35 mouse cellular contexts compared by ENCODE assay signal in genomic region chr4:63548491-63548890, GRCm38 (mm10). TPM values are rescaled to one million over a fixed set of nuclear protein-coding genes. Genes with fewer than 3 reads are reported as not detected.
DNase-seq lines count a peak whose midpoint lies in the region; ATAC-seq and TF ChIP-seq lines count a peak whose summit lies in the region.
"Had no signal": no experiment of that assay in that cellular context is flagged by ENCODE, and none has a peak within 500 bp of the region (broad histone marks: within the 10 kb centered on the region; RNA-seq: fewer than 3 reads in every experiment).

No protein-coding gene starts in this region.

- TF ChIP-seq POLR2A in myocyte (IDR thresholded peaks at IDR 0.05; ENCODE audit: insufficient read length, low read depth): no peak

- H3K9me3 ChIP-seq in midbrain, postnatal 0 days (ENCODE audit: low read length): no peaks in the 10 kb centered on the region
- no peaks in the 10 kb centered on the region for H3K9me3 ChIP-seq in midbrain, embryonic 11.5 days (ENCODE audit: control insufficient read depth, low read length)
- H3K9me3 ChIP-seq: hindbrain, embryonic 10.5 days; kidney, embryonic 15.5 days; liver, embryonic 13.5 days; megakaryocyte, embryonic 14.5 days; stomach, embryonic 15.5 days had no signal

- no peak overlapping the region for H3K4me2 ChIP-seq in midbrain, postnatal 0 days (ENCODE audit: low read depth, low read length, poor library complexity, severe bottlenecking)
- no peak overlapping the region for H3K4me2 ChIP-seq in midbrain, embryonic 11.5 days
- peak overlapping the region; percentile 96 for H3K4me2 ChIP-seq in myocyte (ENCODE audit: low read depth)
- H3K4me2 ChIP-seq: heart, embryonic 11.5 days; kidney, embryonic 15.5 days; liver, embryonic 13.5 days; stomach, embryonic 15.5 days had no signal

- peaks cover 59% of the 10 kb centered on the region for H3K79me2 ChIP-seq in myocyte (ENCODE audit: control insufficient read depth, insufficient read depth)

- no peak overlapping the region for H3K4me3 ChIP-seq in midbrain, postnatal 0 days (ENCODE audit: low read depth, low read length)
- no peak overlapping the region for H3K4me3 ChIP-seq in midbrain, embryonic 11.5 days (ENCODE audit: low read depth, low read length)
- H3K4me3 ChIP-seq in myocyte: no peak overlapping the region
- H3K4me3 ChIP-seq: hindbrain, embryonic 10.5 days; kidney, embryonic 15.5 days; liver, embryonic 13.5 days; megakaryocyte, embryonic 14.5 days; stomach, embryonic 15.5 days had no signal

- H3K4me1 ChIP-seq in midbrain, postnatal 0 days (ENCODE audit: insufficient read depth, low read length): peaks cover 10% of the 10 kb centered on the region
- H3K4me1 ChIP-seq in midbrain, embryonic 11.5 days (ENCODE audit: control insufficient read depth, insufficient read depth, low read length): peaks cover 19% of the 10 kb centered on the region

- TF ChIP-seq CTCF in midbrain, postnatal 0 days (IDR thresholded peaks at IDR 0.05): peak; percentile 45

- no peak overlapping the region for H3K27ac ChIP-seq in midbrain, postnatal 0 days (ENCODE audit: low read depth, low read length)
- no peak overlapping the region for H3K27ac ChIP-seq in midbrain, embryonic 11.5 days (ENCODE audit: low read depth, low read length)
- H3K27ac ChIP-seq: hindbrain, embryonic 10.5 days; kidney, embryonic 15.5 days; liver, embryonic 13.5 days; stomach, embryonic 15.5 days had no signal

- WGBS in midbrain, postnatal 0 days: 64% methylated on average over 3 of the region's 3 CpGs
- WGBS in midbrain, embryonic 11.5 days: 86% methylated on average over 3 of the region's 3 CpGs

- H3K27me3 ChIP-seq in midbrain, postnatal 0 days (ENCODE audit: insufficient read depth, low read length): no peaks in the 10 kb centered on the region
- H3K27me3 ChIP-seq in midbrain, embryonic 11.5 days (ENCODE audit: control insufficient read depth, insufficient read depth, low read length): no peaks in the 10 kb centered on the region
- no peaks in the 10 kb centered on the region for H3K27me3 ChIP-seq in myocyte (ENCODE audit: control insufficient read depth, insufficient read depth, insufficient read length)
- H3K27me3 ChIP-seq: CH12.LX; kidney, embryonic 15.5 days; liver, embryonic 13.5 days; megakaryocyte, embryonic 14.5 days; stomach, embryonic 15.5 days had no signal

- no peak for ATAC-seq in CD4-positive, CD25-positive, alpha-beta regulatory T cell, adult 4 months
- ATAC-seq in midbrain, postnatal 0 days (ENCODE audit: low FRiP score): no peak
- no peak for ATAC-seq in midbrain, embryonic 11.5 days (ENCODE audit: low FRiP score)
- ATAC-seq: forebrain, embryonic 14.5 days; intestine, postnatal 0 days had no signal

- no peak overlapping the region for H3K9ac ChIP-seq in midbrain, postnatal 0 days (replicated peaks; ENCODE audit: low read length, poor library complexity, severe bottlenecking)
- no peak overlapping the region for H3K9ac ChIP-seq in midbrain, embryonic 11.5 days (ENCODE audit: low read length)
- H3K9ac ChIP-seq: kidney, embryonic 15.5 days; liver, embryonic 13.5 days; stomach, embryonic 15.5 days had no signal

- peaks cover 24% of the 10 kb centered on the region for H3K36me3 ChIP-seq in midbrain, postnatal 0 days (ENCODE audit: insufficient read depth, low read length)
- peaks cover 29% of the 10 kb centered on the region for H3K36me3 ChIP-seq in midbrain, embryonic 11.5 days (ENCODE audit: control insufficient read depth, insufficient read depth, low read length)
- H3K36me3 ChIP-seq in myocyte (ENCODE audit: control insufficient read depth, insufficient read depth): peaks cover 43% of the 10 kb centered on the region

- peak; percentile 33 for DNase-seq in CD4-positive, CD25-positive, alpha-beta regulatory T cell, adult 2 months (ENCODE audit: low read depth, low spot score)
- DNase-seq in midbrain, postnatal 0 days (ENCODE audit: low spot score): no peak
- no peak for DNase-seq in midbrain, embryonic 11.5 days (ENCODE audit: low spot score, missing footprints)
- DNase-seq in thymus, postnatal 4 days: peak; percentile 50
- no peak for DNase-seq in kidney, postnatal 25 days
- DNase-seq in spleen, postnatal 10 days (ENCODE audit: low spot score in 2 of 2): no peak
- DNase-seq: adrenal gland, postnatal 25 days; cerebellum, adult 8-10 months; cerebellum, postnatal 36 days; embryo, embryonic 11 days; layer of hippocampus, postnatal 36 days; liver, embryonic 13.5 days; lung, adult 2 months; lung, postnatal 36 days; midbrain, embryonic 14.5 days; right cerebral cortex, postnatal 4 days had no signal

- no peak overlapping the region for H3ac ChIP-seq in myocyte (ENCODE audit: control insufficient read depth, insufficient read length)

TF ChIP-seq in myocyte, 11 proteins besides CTCF, POLR2A, EP300 and RAD21:
- TF ChIP-seq SRF (IDR thresholded peaks at IDR 0.05; ENCODE audit: control insufficient read depth, insufficient read length, low read depth) (no peak), REST (IDR thresholded peaks at IDR 0.05; ENCODE audit: insufficient read depth, insufficient read length) (no peak), TCF12 (IDR thresholded peaks at IDR 0.05; ENCODE audit: insufficient read depth, poor library complexity, severe bottlenecking) (no peak), MYOG (IDR thresholded peaks at IDR 0.05; ENCODE audit: control insufficient read depth in 1 of 3, insufficient read depth in 1 of 3, insufficient read length in 2 of 3, low read depth in 2 of 3) (no peak), CEBPB (IDR thresholded peaks at IDR 0.05; ENCODE audit: insufficient read depth, poor library complexity, severe bottlenecking) (no peak), TCF3 (IDR thresholded peaks at IDR 0.05; ENCODE audit: insufficient read length, low read depth) (no peak), MAX (IDR thresholded peaks at IDR 0.05; ENCODE audit: low read depth) (no peak), POLR2AphosphoS2 (IDR thresholded peaks at IDR 0.05; ENCODE audit: insufficient read length, low read depth) (no peak), MYOD1 (IDR thresholded peaks at IDR 0.05; ENCODE audit: control insufficient read depth in 1 of 3, insufficient read length in 2 of 3, low read depth in 2 of 3) (no peak), E2F4 (IDR thresholded peaks at IDR 0.05; ENCODE audit: insufficient read depth) (no peak), USF1 (IDR thresholded peaks at IDR 0.05; ENCODE audit: low read depth) (no peak)
TF ChIP-seq in myocyte: peak in this region for 0.

RNA-seq across cellular contexts. Expression of gene Atp6v1g1, which starts 3.9 kb away (rescaled TPM):
- polyA plus RNA-seq in CD4-positive, CD25-positive, alpha-beta regulatory T cell, adult 4 months (2017; shearing (Covaris generic)): 100 to 1,000 TPM; 198 to 222 TPM
- 142 and 202 TPM in 2 replicates for total RNA-seq in midbrain, postnatal 0 days (2014; rRNA removed)
- 356 and 357 TPM in 2 replicates for polyA plus RNA-seq in midbrain, postnatal 0 days (2015; fragmentation: Nextera tagmentation; extraction: Ambion mirVana)
- 386 and 408 TPM in 2 replicates for polyA plus RNA-seq in midbrain, embryonic 11.5 days (2014; fragmentation: Nextera tagmentation; extraction: Ambion mirVana)
- 447 TPM for polyA plus RNA-seq in myocyte (2012; fragmentation: generic; extraction: Trizol)

RNA-seq across cellular contexts. Expression of gene Tmem268, which starts 10.1 kb away (rescaled TPM):
- polyA plus RNA-seq in CD4-positive, CD25-positive, alpha-beta regulatory T cell, adult 4 months (2017; shearing (Covaris generic)): 10 to 100 TPM; 20.8 to 32.9 TPM
- total RNA-seq in midbrain, postnatal 0 days (2014; rRNA removed): 3.2 and 4.8 TPM in 2 replicates
- 4.7 and 5.0 TPM in 2 replicates for polyA plus RNA-seq in midbrain, postnatal 0 days (2015; fragmentation: Nextera tagmentation; extraction: Ambion mirVana)
- 6.2 and 8.1 TPM in 2 replicates for polyA plus RNA-seq in midbrain, embryonic 11.5 days (2014; fragmentation: Nextera tagmentation; extraction: Ambion mirVana)
- polyA plus RNA-seq in myocyte (2012; fragmentation: generic; extraction: Trizol): 19.5 TPM

RNA-seq across cellular contexts. Expression of gene Whrn, which starts 52.7 kb away (rescaled TPM):
- polyA plus RNA-seq in CD4-positive, CD25-positive, alpha-beta regulatory T cell, adult 4 months (2017; shearing (Covaris generic)): 1 to 10 TPM; 3.4 to 4.0 TPM
- total RNA-seq in midbrain, postnatal 0 days (2014; rRNA removed): 14.5 and 20.1 TPM in 2 replicates
- 2.4 and 3.5 TPM in 2 replicates for polyA plus RNA-seq in midbrain, postnatal 0 days (2015; fragmentation: Nextera tagmentation; extraction: Ambion mirVana)
- 7.5 and 9.1 TPM in 2 replicates for polyA plus RNA-seq in midbrain, embryonic 11.5 days (2014; fragmentation: Nextera tagmentation; extraction: Ambion mirVana)
- polyA plus RNA-seq in myocyte (2012; fragmentation: generic; extraction: Trizol): 18.8 TPM
- total RNA-seq: MEL had no signal

RNA-seq across cellular contexts. Expression of gene Gm11213, which starts 56.6 kb away (rescaled TPM):
- not detected for polyA plus RNA-seq in CD4-positive, CD25-positive, alpha-beta regulatory T cell, adult 4 months (2017; shearing (Covaris generic))
- not detected in 2 replicates for total RNA-seq in midbrain, postnatal 0 days (2014; rRNA removed)
- not detected in 2 replicates for polyA plus RNA-seq in midbrain, postnatal 0 days (2015; fragmentation: Nextera tagmentation; extraction: Ambion mirVana)
- not detected in 2 replicates for polyA plus RNA-seq in midbrain, embryonic 11.5 days (2014; fragmentation: Nextera tagmentation; extraction: Ambion mirVana)
- polyA plus RNA-seq in myocyte (2012; fragmentation: generic; extraction: Trizol): not detected
- total RNA-seq: adrenal gland, postnatal 25 days; CH12.LX; gastrocnemius, adult 8-10 months; granulocyte monocyte progenitor cell, adult 5-6 weeks; layer of hippocampus, postnatal 36 days; left cerebral cortex, postnatal 25 days; MEL had no signal
- polyA plus RNA-seq: brain, embryonic 14.5 days; embryonic facial prominence, embryonic 14.5 days; forebrain, embryonic 14.5 days; heart, embryonic 11.5 days; heart, postnatal 0 days; hindbrain, embryonic 10.5 days; intestine, postnatal 0 days; kidney, embryonic 15.5 days; limb, embryonic 14.5 days; liver, embryonic 13.5 days; lung, adult 2 months; midbrain, embryonic 14.5 days; neural tube, embryonic 14.5 days; stomach, embryonic 15.5 days had no signal

Comparison
In these comparisons a context has a peak if more than half of its experiments do, and no peak if none do; other contexts are left out.
1. DNase-seq: peak in CD4-positive, CD25-positive, alpha-beta regulatory T cell, adult 2 months (single experiment) and thymus, postnatal 4 days (single experiment); none in midbrain, postnatal 0 days (single experiment), midbrain, embryonic 11.5 days (single experiment), kidney, postnatal 25 days (0 of 2) and spleen, postnatal 10 days (0 of 2).